Mouse (Mus musculus) 3T3-L1 (cell line): ENCODE data around the gene Grin2b.
"Not testable (repeated sequence)": the region's sequence is repeated elsewhere in the genome, so short reads cannot be mapped to it uniquely, and the experiment has no call there.

ENCODE experiments used
- DNase-seq: peaks from one replicate; pipeline ENCODE4 v3.0.0-alpha.2; 2015; ENCODE audit warnings: low read depth, low spot score

Gene Grin2b

GRCm38 (mm10) chr6:135805436-135805835, 367.9 kb downstream of the Grin2b start:
- DNase-seq = no peak

GRCm38 (mm10) chr6:135799949-135800348, 373.4 kb downstream of the Grin2b start:
- DNase-seq = no peak

- DNase-seq = no peak
Observed at GRCm38 (mm10) chr6:135798202-135798992, 374.9 kb downstream of the Grin2b start.

GRCm38 (mm10) chr6:135797371-135798033, 375.8 kb downstream of the Grin2b start:
- DNase-seq = no peak

- no peak for DNase-seq
Observed at GRCm38 (mm10) chr6:135796911-135797310, 376.4 kb downstream of the Grin2b start.

- no peak for DNase-seq
Observed at GRCm38 (mm10) chr6:135791412-135791811, 381.9 kb downstream of the Grin2b start.

- DNase-seq = no peak
Observed at GRCm38 (mm10) chr6:135789603-135790170, 383.6 kb downstream of the Grin2b start.

- no peak for DNase-seq
Observed at GRCm38 (mm10) chr6:135774670-135775069, 398.6 kb downstream of the Grin2b start.

GRCm38 (mm10) chr6:135767572-135767971, 405.7 kb downstream of the Grin2b start:
- no peak for DNase-seq

GRCm38 (mm10) chr6:135758735-135759134, 414.6 kb downstream of the Grin2b start:
- no peak for DNase-seq

GRCm38 (mm10) chr6:135756075-135756474, 417.2 kb downstream of the Grin2b start:
- no peak for DNase-seq

- DNase-seq = no peak
Observed at GRCm38 (mm10) chr6:135748412-135749076, 424.8 kb downstream of the Grin2b start.

GRCm38 (mm10) chr6:135745606-135746005, 427.7 kb downstream of the Grin2b start:
- no peak for DNase-seq

GRCm38 (mm10) chr6:135734227-135734732, 439.0 kb downstream of the Grin2b start:
- no peak for DNase-seq

GRCm38 (mm10) chr6:135727106-135727505, 446.2 kb downstream of the Grin2b start:
- no peak for DNase-seq

- DNase-seq = no peak
Observed at GRCm38 (mm10) chr6:135721706-135722105, 451.6 kb downstream of the Grin2b start.

GRCm38 (mm10) chr6:135714906-135715305, 458.4 kb downstream of the Grin2b start:
- DNase-seq = no peak

- DNase-seq = no peak
Observed at GRCm38 (mm10) chr6:135714236-135714635, 459.1 kb downstream of the Grin2b start.

- no peak for DNase-seq
Observed at GRCm38 (mm10) chr6:135713716-135714115, 459.6 kb downstream of the Grin2b start.

- not testable (repeated sequence) for DNase-seq
Observed at GRCm38 (mm10) chr6:135706850-135707522, 466.3 kb downstream of the Grin2b start.

GRCm38 (mm10) chr6:135703655-135704054, 469.7 kb downstream of the Grin2b start:
- no peak for DNase-seq
